Mouse (Mus musculus) frontal cortex, postnatal 10 days (tissue): ENCODE measurements around the gene Ctsa.
"Not testable (repeated sequence)": the region's sequence is repeated elsewhere in the genome, so short reads cannot be mapped to it uniquely, and the experiment has no call there.

Source experiments
- DNase-seq, 2 experiments: peaks; one replicate each; pipeline ENCODE4 v3.0.0; 2022; ENCODE audit warnings: low spot score in 2 of 2, mixed read lengths in 1 of 2

The Ctsa gene

GRCm38 (mm10) chr2:164832748-164833301 is at the start of gene Ctsa:
Gene Ctsa (plus strand): TSS chr2:164832873.
- peak; percentile 71 to 78 for DNase-seq

GRCm38 (mm10) chr2:164783926-164784581 is 48.6 kb upstream of the Ctsa start:
- no peak for DNase-seq

DNA sequence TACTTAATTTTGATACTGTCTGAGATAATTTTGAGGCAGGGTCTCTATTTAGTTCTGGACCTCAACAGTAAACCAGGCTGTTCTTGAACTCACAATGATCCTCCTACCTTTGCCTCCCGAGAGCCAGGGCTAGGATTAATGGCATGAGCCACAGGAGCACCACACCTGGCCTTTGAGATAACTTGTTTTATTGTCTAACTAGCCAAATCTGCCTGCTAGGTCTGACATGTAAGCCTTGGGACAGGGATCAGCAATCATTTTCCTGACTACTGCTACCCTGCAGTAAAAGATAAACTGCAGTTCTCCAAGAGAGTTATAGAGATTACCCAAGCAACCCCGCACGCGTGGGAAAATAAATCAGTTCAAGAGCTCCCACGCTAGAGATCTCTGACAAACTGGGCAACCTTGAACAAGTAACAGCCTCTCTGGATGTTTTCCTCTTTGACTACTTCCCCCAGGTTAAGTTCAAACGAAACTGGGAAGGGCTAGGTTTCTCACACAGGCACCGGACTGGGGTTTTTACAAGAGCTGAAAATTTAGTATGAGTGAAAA is 47.7 kb upstream of the Ctsa start:
- no peak for DNase-seq

DNA sequence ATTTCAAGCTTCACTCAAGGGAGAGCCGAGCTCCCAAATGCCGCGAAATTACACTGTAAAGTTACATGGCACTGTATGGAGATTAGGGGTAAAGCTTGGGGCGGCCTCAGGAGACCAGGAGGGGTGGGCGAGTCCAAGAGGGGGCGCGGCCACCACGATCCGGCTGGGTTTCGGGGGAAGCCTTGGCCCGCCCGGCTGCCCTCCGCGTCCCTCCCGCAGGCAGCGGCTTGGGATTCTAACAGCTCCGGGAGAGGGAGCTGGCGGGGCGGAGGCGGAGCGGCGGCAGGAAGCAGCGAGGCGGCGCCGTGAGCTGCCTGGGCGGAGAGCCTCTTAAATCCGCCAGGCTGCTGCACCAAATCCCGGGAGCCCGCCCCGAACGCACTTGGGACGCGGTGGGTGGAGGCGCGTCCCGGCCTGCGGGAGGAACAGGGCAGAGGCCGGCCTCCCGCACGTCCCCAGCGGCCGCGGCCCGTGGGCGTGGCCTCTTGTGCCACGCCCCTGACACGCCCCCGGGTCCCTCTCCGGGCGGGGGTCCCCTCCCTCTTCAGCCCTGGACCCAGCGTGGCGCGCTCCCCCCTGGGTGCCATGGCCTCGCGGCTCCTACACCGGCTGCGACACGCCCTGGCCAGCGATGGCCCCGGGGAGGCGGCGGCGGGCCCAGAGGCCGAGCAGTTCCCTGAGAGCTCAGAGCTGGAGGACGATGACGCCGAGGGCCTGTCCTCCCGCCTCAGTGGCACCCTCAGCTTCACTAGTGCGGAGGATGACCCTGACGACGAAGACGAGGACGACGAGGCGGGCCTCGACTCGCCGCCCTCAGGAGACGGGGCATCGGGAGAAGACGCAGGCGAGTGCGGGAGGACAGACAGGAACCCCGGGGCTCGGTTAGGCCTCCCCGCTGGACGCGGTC is 46.9 kb upstream of the Ctsa start, which contains the start of gene Snx21:
TSS of gene Snx21 (plus strand) at position 343 of the 907 bp plus-strand sequence.
- DNase-seq: peak; percentile 73 to 81

DNA sequence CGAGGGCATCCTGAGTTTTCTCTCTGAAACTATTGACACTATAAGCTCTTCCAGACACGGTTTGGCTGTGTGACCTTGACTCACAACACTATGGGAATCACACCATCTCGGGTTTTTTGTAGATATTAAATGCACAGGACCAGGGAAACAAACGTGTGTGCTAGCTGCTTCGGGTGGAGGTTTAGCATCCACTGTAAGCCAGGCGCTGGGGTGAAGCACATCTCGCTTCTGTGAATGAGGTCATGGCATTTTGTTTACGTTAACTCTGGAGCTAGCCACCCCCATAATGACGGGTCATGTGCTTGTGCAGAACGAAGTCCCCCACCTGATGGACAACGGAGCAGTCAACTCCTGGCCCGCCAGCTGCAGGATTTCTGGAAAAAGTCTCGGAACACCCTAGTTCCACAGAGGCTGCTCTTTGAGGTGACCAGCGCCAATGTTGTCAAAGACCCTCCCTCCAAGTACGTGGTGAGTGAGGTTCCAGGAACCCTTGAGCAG is 46.2 kb upstream of the Ctsa start:
- DNase-seq: no peak

DNA sequence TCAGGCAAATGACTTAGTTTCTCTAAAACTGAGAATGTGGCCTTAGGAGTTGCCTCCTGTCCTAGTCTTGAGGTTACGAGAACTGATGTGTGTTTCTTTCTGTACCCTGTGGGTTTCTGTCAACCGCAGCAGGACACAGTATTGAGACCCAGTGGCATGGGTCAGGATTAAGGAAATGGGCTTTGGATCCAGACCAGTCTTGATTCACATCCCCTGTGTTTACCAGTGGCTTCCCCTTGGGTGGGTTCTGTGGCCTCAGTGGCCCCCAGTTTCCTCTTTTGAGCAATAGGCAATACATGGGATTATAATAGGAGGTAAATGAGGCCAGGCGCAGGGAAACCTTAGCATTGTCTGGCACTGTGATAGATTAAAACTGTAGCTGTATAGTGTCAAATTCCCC is 45.6 kb upstream of the Ctsa start:
- DNase-seq: no peak

GRCm38 (mm10) chr2:164787779-164788178 is 44.9 kb upstream of the Ctsa start:
- no peak for DNase-seq

DNA sequence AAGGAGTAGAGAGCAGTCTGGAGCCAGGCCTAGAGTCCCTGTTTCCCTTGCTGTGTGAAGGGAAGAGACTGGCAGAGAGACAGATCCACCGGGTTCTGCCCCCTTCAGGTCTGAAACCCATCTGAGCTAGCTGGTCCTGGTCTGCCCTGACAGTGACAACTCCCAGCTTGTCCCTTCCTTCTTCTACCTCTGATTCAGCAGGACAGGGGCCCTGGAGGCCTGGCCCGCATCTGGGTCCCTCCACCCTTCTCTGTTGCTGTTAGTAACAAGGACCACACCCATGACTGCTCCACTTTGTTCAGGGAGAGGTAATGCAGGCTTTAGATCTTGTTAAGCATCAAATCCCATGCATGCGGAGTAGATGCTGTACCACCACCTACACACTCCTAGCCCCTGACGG is 44.3 kb upstream of the Ctsa start:
- DNase-seq: no peak

DNA sequence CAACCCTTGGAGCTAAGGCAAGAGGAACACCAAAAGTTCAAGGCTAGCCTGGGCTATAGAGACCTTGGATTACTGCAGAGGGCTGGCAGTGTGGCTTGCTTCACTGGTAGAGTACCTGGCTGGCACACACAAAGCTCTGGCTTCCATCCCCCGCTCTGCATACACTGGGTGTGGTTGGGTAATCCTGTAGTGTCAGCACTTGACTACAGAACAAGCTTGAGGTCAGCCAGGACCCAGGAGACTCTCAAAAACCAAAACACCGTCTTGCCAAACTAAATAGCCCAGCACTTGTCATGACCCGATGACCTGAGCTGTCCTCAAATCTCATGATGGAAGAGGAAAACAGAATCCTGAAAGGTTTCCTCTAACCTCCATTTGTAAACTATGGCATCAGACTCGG is 42.2 kb upstream of the Ctsa start:
- DNase-seq: no peak

DNA sequence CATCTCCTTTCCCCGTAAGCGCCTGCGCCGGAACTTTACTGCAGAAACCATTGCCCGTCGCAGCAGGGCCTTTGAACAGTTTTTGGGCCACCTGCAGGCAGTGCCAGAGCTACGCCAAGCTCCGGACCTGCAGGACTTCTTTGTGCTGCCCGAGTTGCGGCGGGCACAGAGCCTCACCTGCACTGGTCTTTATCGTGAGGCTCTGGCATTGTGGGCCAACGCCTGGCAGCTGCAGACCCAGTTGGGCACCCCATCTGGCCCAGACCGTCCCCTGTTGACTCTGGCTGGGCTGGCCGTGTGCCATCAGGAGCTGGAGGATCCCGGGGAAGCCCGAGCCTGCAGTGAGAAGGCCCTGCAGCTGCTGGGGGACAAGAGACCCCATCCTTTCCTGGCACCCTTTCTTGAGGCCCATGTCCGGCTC is 40.8 kb upstream of the Ctsa start:
- no peak for DNase-seq

- no peak for DNase-seq
These were observed 40.1 kb upstream of the Ctsa start for GRCm38 (mm10) chr2:164792400-164793190.

DNA sequence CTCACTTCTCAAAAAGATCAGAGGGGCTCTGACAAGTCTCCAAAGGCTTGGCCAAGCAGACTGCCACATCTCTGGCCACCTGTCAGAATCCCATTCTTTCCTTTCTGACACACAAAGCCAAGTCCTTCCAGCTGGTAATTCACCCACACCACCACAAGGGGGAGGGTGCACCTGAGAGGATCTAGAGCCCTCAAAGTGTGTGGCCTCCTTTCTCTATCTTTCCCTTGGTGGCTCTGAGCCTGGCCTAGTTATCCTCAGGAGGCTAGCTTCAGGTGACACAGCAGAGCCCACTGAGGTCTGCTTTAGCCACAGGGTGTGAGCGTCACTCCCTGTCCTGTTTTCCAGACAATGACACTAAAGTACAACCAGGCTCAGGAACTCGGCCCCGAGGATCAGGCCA is 39.4 kb upstream of the Ctsa start:
- DNase-seq: no peak

GRCm38 (mm10) chr2:164793772-164794171 is 38.9 kb upstream of the Ctsa start:
- DNase-seq: no peak

DNA sequence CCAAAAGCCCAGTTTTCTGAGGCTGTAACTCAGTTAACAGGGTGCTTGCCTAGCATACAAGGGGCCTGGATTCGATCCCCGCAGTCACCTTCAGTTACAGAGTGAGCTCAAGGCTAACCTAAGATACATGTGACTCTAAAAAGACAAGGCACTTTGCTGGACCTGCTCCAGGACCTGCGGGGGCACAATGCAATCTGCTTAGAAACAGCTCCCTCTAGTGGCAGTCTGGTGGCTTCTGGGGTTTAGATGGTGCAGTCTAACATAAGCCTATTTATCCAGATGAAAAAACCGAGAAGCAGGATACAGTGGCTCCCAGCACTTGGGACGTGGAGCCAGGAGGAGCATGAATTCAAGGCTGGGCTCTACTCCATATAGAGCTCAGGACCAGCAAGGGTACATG is 38.4 kb upstream of the Ctsa start:
- DNase-seq: peak; percentile 68 to 74

- no peak for DNase-seq
These were observed 36.8 kb upstream of the Ctsa start for GRCm38 (mm10) chr2:164795868-164796267.

- DNase-seq: not testable (repeated sequence)
These were observed 34.1 kb upstream of the Ctsa start for GRCm38 (mm10) chr2:164798554-164798953.

GRCm38 (mm10) chr2:164800252-164801004 is 32.2 kb upstream of the Ctsa start:
- DNase-seq: no peak

DNA sequence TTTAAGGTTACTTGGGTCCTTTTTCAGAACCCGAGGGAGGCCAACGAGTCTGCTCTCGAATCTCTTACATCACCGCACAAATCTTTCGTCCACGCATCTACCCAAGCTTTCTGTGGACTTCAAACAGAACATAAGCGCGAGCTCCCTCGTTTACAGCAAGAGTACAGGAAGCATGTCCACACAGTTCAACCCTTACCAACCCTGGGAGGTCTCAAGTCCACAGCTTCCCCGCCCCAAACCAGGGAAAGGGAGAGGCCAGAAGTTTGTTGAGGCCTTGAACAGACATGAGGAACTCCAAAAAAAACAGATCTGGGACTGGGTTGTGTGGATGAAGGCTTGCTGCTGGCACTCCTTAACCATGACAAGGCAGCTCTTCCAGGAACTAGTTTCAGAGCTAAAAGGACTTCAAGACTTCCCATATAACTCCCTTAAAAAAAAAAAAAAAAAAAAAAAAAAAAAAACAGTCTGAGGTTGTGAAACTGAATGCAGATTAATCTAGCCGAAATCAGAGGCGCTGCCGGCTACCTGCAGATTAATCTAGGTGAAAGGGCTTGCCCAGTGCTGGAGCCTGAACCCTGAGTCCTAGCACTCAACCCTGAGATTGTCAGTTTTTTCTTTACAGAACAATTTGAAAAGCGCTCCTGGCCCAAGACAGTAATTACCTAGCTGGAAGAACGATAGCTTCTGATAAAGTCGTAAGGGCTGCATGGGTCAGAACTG is 29.3 kb upstream of the Ctsa start:
- no peak for DNase-seq

DNA sequence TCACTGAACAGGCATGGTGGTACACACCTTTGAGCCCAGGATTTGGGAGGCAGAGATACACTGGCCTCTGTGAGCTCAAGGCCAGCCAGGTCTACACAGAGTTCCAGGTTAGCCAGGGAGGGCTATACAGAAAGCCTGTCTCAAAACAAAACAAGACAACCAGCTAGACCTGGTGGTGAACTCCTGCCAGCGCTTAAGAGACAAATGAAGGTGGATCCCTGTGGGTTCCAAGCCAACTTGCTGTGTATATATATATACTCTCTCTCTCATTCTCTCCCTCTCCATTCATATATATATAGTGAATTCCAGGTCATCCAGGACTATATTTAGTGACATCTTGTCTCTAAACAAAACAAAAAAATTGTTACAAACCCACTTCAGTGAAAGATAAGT is 28.8 kb upstream of the Ctsa start:
- no peak for DNase-seq
